Mouse (Mus musculus) macrophage (primary cell): Measurements from ENCODE around the gene Hic2. TPM values are rescaled to one million over a fixed set of nuclear protein-coding genes. Genes with fewer than 3 reads are reported as not detected.

Experiments
- polyA plus RNA-seq: library from polyadenylated mRNA; stranded (reverse); fragments of 250-400 nt; gene quantifications from 3 replicates; pipeline ENCODE4 v1.2.4, GENCODE M21; 2018; ENCODE audit warnings: inconsistent platforms

Gene Hic2
- polyA plus RNA-seq, 1 experiment from 2014 or later: 1.4 TPM

Other genes starting within 250 kb of the Hic2 start
- 0.14 to 0.25 TPM in 2 of 3 replicates, not detected in the other for gene Ypel1, start 163.9 kb upstream of the Hic2 start, polyA plus RNA-seq
- gene Ppil2, start 122.3 kb upstream of the Hic2 start, polyA plus RNA-seq: 57.9 to 116 TPM (median 63.8 TPM) in 3 replicates
- gene 2610318N02Rik, start 108.4 kb upstream of the Hic2 start, polyA plus RNA-seq: 1.1 to 4.8 TPM (median 2.5 TPM) in 3 replicates
- gene Sdf2l1, start 101.2 kb upstream of the Hic2 start, polyA plus RNA-seq: 56.1 to 133 TPM (median 86.1 TPM) in 3 replicates
- gene Ydjc, start 89.0 kb upstream of the Hic2 start, polyA plus RNA-seq: 1.3 to 7.1 TPM (median 2.0 TPM) in 3 replicates
- 0.03 to 0.11 TPM in 2 of 3 replicates, not detected in the other for gene Ccdc116, start 86.3 kb upstream of the Hic2 start, polyA plus RNA-seq
- 216 to 529 TPM (median 268 TPM) in 3 replicates for gene Ube2l3, start 30.9 kb upstream of the Hic2 start, polyA plus RNA-seq
- not detected in 3 replicates for gene Rimbp3, start 25.0 kb upstream of the Hic2 start, polyA plus RNA-seq
- gene Tmem191c, start 42.5 kb downstream of the Hic2 start, polyA plus RNA-seq: 2.2 to 2.7 TPM (median 2.2 TPM) in 3 replicates
- gene Serpind1, start 97.8 kb downstream of the Hic2 start, polyA plus RNA-seq: not detected in 3 replicates
- gene Snap29, start 172.4 kb downstream of the Hic2 start, polyA plus RNA-seq: 51.2 to 107 TPM (median 60.8 TPM) in 3 replicates
- 59.6 to 75.6 TPM (median 64.3 TPM) in 3 replicates for gene Pi4ka, start 172.7 kb downstream of the Hic2 start, polyA plus RNA-seq
- gene Crkl, start 218.4 kb downstream of the Hic2 start, polyA plus RNA-seq: 19.6 to 25.1 TPM (median 24.7 TPM) in 3 replicates